ENCODE assay signal across 21 mouse cellular contexts in the genomic region with DNA sequence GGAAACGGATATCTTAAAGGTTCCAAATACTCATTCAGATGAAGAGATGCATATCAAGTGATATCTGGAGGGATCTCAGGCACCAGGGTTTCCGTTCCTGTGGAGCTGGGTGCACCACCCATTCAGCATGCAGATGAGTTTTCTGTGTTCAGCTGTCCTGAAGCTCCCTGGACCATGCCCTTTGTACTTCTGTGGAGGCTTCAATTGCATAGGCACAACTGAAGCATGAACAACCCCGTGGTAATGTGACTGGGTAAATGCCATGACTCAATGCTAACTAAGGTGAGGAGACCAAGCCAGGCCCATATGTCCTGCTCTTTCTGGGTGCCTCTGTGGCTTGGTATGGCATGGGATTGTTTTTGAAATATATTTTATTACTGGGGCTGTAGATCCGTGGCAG. TPM values are rescaled to one million over a fixed set of nuclear protein-coding genes. Genes with fewer than 3 reads are reported as not detected.
A peak's percentile ranks its signal among the peaks of the same experiment; 100 is the strongest.
DNase-seq lines count a peak whose midpoint lies in the region; ATAC-seq and TF ChIP-seq lines count a peak whose summit lies in the region.
"Had no signal": no experiment of that assay in that cellular context is flagged by ENCODE, and none has a peak within 500 bp of the region (broad histone marks: within the 10 kb centered on the region; RNA-seq: fewer than 3 reads in every experiment).

No protein-coding gene starts in this region.

- no peak overlapping the region for H3K4me3 ChIP-seq in intestine, embryonic 15.5 days (replicated peaks)
- H3K4me3 ChIP-seq in kidney, postnatal 0 days (replicated peaks; ENCODE audit: low read depth, low read length): no peak overlapping the region
- no peak overlapping the region for H3K4me3 ChIP-seq in liver, embryonic 16.5 days (ENCODE audit: low read depth, low read length)
- H3K4me3 ChIP-seq: embryonic facial prominence, embryonic 12.5 days; erythroblast, embryonic 14.5 days; forebrain, embryonic 15.5 days; heart, adult 2 months; hindbrain, embryonic 10.5 days; megakaryocyte, embryonic 14.5 days; neural tube, embryonic 15.5 days had no signal

- no peaks in the 10 kb centered on the region for H3K9me3 ChIP-seq in intestine, embryonic 15.5 days
- no peaks in the 10 kb centered on the region for H3K9me3 ChIP-seq in kidney, postnatal 0 days (replicated peaks; ENCODE audit: low read length)
- H3K9me3 ChIP-seq in liver, embryonic 16.5 days (replicated peaks; ENCODE audit: control insufficient read depth, low read length): no peaks in the 10 kb centered on the region
- H3K9me3 ChIP-seq: embryonic facial prominence, embryonic 12.5 days; forebrain, embryonic 15.5 days; hindbrain, embryonic 10.5 days; megakaryocyte, embryonic 14.5 days; neural tube, embryonic 15.5 days had no signal

- WGBS in intestine, embryonic 15.5 days: 77% methylated on average over 4 of the region's 4 CpGs
- 52% methylated on average over 4 of the region's 4 CpGs for WGBS in kidney, postnatal 0 days
- 59% methylated on average over 4 of the region's 4 CpGs for WGBS in liver, embryonic 16.5 days (ENCODE audit: insufficient replicate concordance)

- no peaks in the 10 kb centered on the region for H3K36me3 ChIP-seq in intestine, embryonic 15.5 days
- H3K36me3 ChIP-seq in kidney, postnatal 0 days (ENCODE audit: insufficient read depth, low read length): no peaks in the 10 kb centered on the region
- no peaks in the 10 kb centered on the region for H3K36me3 ChIP-seq in liver, embryonic 16.5 days (ENCODE audit: control insufficient read depth, insufficient read depth)
- H3K36me3 ChIP-seq: embryonic facial prominence, embryonic 12.5 days; forebrain, embryonic 15.5 days; hindbrain, embryonic 10.5 days; neural tube, embryonic 15.5 days had no signal

- DNase-seq in kidney, adult 18-20 months: peak; percentile 57
- peak; percentile 54 for DNase-seq in kidney, postnatal 0 days (ENCODE audit: low spot score)
- DNase-seq in lung, adult 18-20 months: no peak
- no peak for DNase-seq in thymus, postnatal 10 days (ENCODE audit: low spot score in 2 of 2)
- DNase-seq in B cell, adult 2 months: no peak
- DNase-seq: adrenal gland, adult 8-10 months; cerebellum, adult 8-10 months; gastrocnemius, postnatal 25 days; heart, adult 2 months; lung, postnatal 10 days; midbrain, embryonic 14.5 days; thymus, adult 2 months had no signal

- ATAC-seq in intestine, embryonic 15.5 days: 0 out of 2 replicates have a peak, but pooled peaks have one; percentile 30
- peak; percentile 95 for ATAC-seq in kidney, postnatal 0 days (replicated peaks; ENCODE audit: low FRiP score, low read depth)
- peak; percentile 78 for ATAC-seq in liver, embryonic 16.5 days (ENCODE audit: low read depth)
- ATAC-seq: forebrain, embryonic 15.5 days; hindbrain, postnatal 0 days had no signal

- no peaks in the 10 kb centered on the region for H3K27me3 ChIP-seq in intestine, embryonic 15.5 days (replicated peaks)
- no peaks in the 10 kb centered on the region for H3K27me3 ChIP-seq in kidney, postnatal 0 days (ENCODE audit: insufficient read depth, low read length)
- H3K27me3 ChIP-seq in liver, embryonic 16.5 days (ENCODE audit: control insufficient read depth, insufficient read depth, low read depth, low read length): no peaks in the 10 kb centered on the region
- H3K27me3 ChIP-seq: embryonic facial prominence, embryonic 12.5 days; forebrain, embryonic 15.5 days; megakaryocyte, embryonic 14.5 days; neural tube, embryonic 15.5 days had no signal

- no peak overlapping the region for H3K27ac ChIP-seq in intestine, embryonic 15.5 days
- no peak overlapping the region for H3K27ac ChIP-seq in kidney, postnatal 0 days
- no peak overlapping the region for H3K27ac ChIP-seq in liver, embryonic 16.5 days (ENCODE audit: low read length)
- H3K27ac ChIP-seq: embryonic facial prominence, embryonic 12.5 days; forebrain, embryonic 15.5 days; heart, adult 2 months; hindbrain, embryonic 10.5 days; hindbrain, postnatal 0 days; neural tube, embryonic 15.5 days had no signal

- no peak for TF ChIP-seq CTCF in kidney, postnatal 0 days (IDR thresholded peaks at IDR 0.05; ENCODE audit: low read depth)

- 0 out of 2 replicates have a peak, but pooled peaks cover 6% of the 10 kb centered on the region for H3K4me1 ChIP-seq in intestine, embryonic 15.5 days (replicated peaks)
- no peaks in the 10 kb centered on the region for H3K4me1 ChIP-seq in kidney, postnatal 0 days (replicated peaks; ENCODE audit: insufficient read depth, low read length)
- H3K4me1 ChIP-seq in liver, embryonic 16.5 days (ENCODE audit: control insufficient read depth, low read depth, low read length): peaks cover 15% of the 10 kb centered on the region
- H3K4me1 ChIP-seq: embryonic facial prominence, embryonic 12.5 days; forebrain, embryonic 15.5 days; neural tube, embryonic 15.5 days had no signal

- H3K9ac ChIP-seq in intestine, embryonic 15.5 days: no peak overlapping the region
- no peak overlapping the region for H3K9ac ChIP-seq in kidney, postnatal 0 days (ENCODE audit: low read depth, low read length)
- no peak overlapping the region for H3K9ac ChIP-seq in liver, embryonic 16.5 days (ENCODE audit: low read depth, low read length)
- H3K9ac ChIP-seq: embryonic facial prominence, embryonic 12.5 days; forebrain, embryonic 15.5 days; neural tube, embryonic 15.5 days had no signal

- H3K4me2 ChIP-seq in intestine, embryonic 15.5 days (replicated peaks): no peak overlapping the region
- H3K4me2 ChIP-seq in kidney, postnatal 0 days (ENCODE audit: low read length): no peak overlapping the region
- no peak overlapping the region for H3K4me2 ChIP-seq in liver, embryonic 16.5 days (ENCODE audit: low read depth, low read length)
- H3K4me2 ChIP-seq: embryonic facial prominence, embryonic 12.5 days; forebrain, embryonic 15.5 days; neural tube, embryonic 15.5 days had no signal

RNA-seq across cellular contexts. Expression of a gene that starts 49.4 kb away (rescaled TPM):
- polyA plus RNA-seq in intestine, embryonic 15.5 days (2015; fragmentation: Nextera tagmentation; extraction: Ambion mirVana): 87.1 and 87.6 TPM in 2 replicates
- 136 and 154 TPM in 2 replicates for polyA plus RNA-seq in kidney, postnatal 0 days (2015; fragmentation: Nextera tagmentation; extraction: Ambion mirVana)
- 184 and 192 TPM in 2 replicates for polyA plus RNA-seq in liver, embryonic 16.5 days (2015; fragmentation: Nextera tagmentation; extraction: Ambion mirVana)

Comparison
In these comparisons a context has a peak if more than half of its experiments do, and no peak if none do; other contexts are left out.
1. ATAC-seq: peak in every context shown above with its lines; median percentile 95 in kidney, postnatal 0 days; 78 in liver, embryonic 16.5 days; 30 in intestine, embryonic 15.5 days.
2. DNase-seq: peak in kidney, adult 18-20 months (single experiment) and kidney, postnatal 0 days (single experiment); none in lung, adult 18-20 months (0 of 2), thymus, postnatal 10 days (0 of 2) and B cell, adult 2 months (0 of 2).